In genomic region chr4:126104261-126105075, GRCm38 (mm10) we compare ENCODE assay signal across 8 mouse cellular contexts. TPM values are rescaled to one million over a fixed set of nuclear protein-coding genes. Genes with fewer than 3 reads are reported as not detected.
A peak's percentile ranks its signal among the peaks of the same experiment; 100 is the strongest.
DNase-seq lines count a peak whose midpoint lies in the region; ATAC-seq and TF ChIP-seq lines count a peak whose summit lies in the region.

No protein-coding gene starts in this region.

- H3K4me3 ChIP-seq in forebrain, embryonic 10.5 days, result peak overlapping the region; percentile 90
- peak overlapping the region; percentile 98 for H3K4me3 ChIP-seq in intestine, postnatal 0 days (ENCODE audit: low read depth, low read length)
- peak overlapping the region; percentile 98 for H3K4me3 ChIP-seq in liver, embryonic 13.5 days (replicated peaks)
- peak overlapping the region; percentile 91 for H3K4me3 ChIP-seq in neural tube, embryonic 14.5 days (ENCODE audit: low read depth, low read length)

- ATAC-seq in intestine, postnatal 0 days, result peak; percentile 34
- 0 out of 2 replicates have a peak, but pooled peaks have one; percentile 4 for ATAC-seq in liver, embryonic 13.5 days (ENCODE audit: low read depth)
- peak; percentile 28 for ATAC-seq in neural tube, embryonic 14.5 days (ENCODE audit: low read depth)

- peak overlapping the region; percentile 90 for H3K27ac ChIP-seq in forebrain, embryonic 10.5 days
- H3K27ac ChIP-seq in intestine, postnatal 0 days (ENCODE audit: low read depth, low read length), result peak overlapping the region; percentile 89
- peak overlapping the region; percentile 98 for H3K27ac ChIP-seq in liver, embryonic 13.5 days
- peak overlapping the region; percentile 71; the same call in 1 of the 2 replicates for H3K27ac ChIP-seq in neural tube, embryonic 14.5 days (ENCODE audit: low read depth, low read length)

- H3K4me1 ChIP-seq in forebrain, embryonic 10.5 days, result peaks cover 61% of the 10 kb centered on the region
- H3K4me1 ChIP-seq in intestine, postnatal 0 days (replicated peaks; ENCODE audit: control insufficient read depth, insufficient read depth, low read length), result peaks cover 14% of the 10 kb centered on the region
- peaks cover 93% of the 10 kb centered on the region for H3K4me1 ChIP-seq in liver, embryonic 13.5 days (replicated peaks)
- H3K4me1 ChIP-seq in neural tube, embryonic 14.5 days (ENCODE audit: control insufficient read depth, insufficient read depth, low read length), result peaks cover 36% of the 10 kb centered on the region

- H3K36me3 ChIP-seq in forebrain, embryonic 10.5 days (replicated peaks), result peaks cover 13% of the 10 kb centered on the region
- no peaks in the 10 kb centered on the region for H3K36me3 ChIP-seq in intestine, postnatal 0 days (ENCODE audit: control insufficient read depth, insufficient read depth)
- H3K36me3 ChIP-seq in liver, embryonic 13.5 days, result no peaks in the 10 kb centered on the region
- H3K36me3 ChIP-seq in neural tube, embryonic 14.5 days (ENCODE audit: control insufficient read depth, insufficient read depth, low read length), result no peaks in the 10 kb centered on the region

- DNase-seq in ovary, adult 18-20 months (ENCODE audit: low spot score), result peak; percentile 39
- no peak for DNase-seq in ovary, postnatal 10 days (ENCODE audit: low spot score)
- peak; percentile 41 to 42 for DNase-seq in adrenal gland, postnatal 36 days
- DNase-seq in forebrain, embryonic 10.5 days (ENCODE audit: extremely low spot score, low spot score), result no peak
- DNase-seq in liver, embryonic 13.5 days, result peak; percentile 23
- no peak for DNase-seq in frontal cortex, postnatal 25 days (ENCODE audit: low spot score in 2 of 2)

- H3K4me2 ChIP-seq in intestine, postnatal 0 days (replicated peaks; ENCODE audit: low read depth), result peak overlapping the region; percentile 71
- H3K4me2 ChIP-seq in liver, embryonic 13.5 days, result peak overlapping the region; percentile 99
- H3K4me2 ChIP-seq in neural tube, embryonic 14.5 days (ENCODE audit: low read depth, low read length), result peak overlapping the region; percentile 92

- no peaks in the 10 kb centered on the region for H3K27me3 ChIP-seq in forebrain, embryonic 10.5 days (ENCODE audit: poor library complexity, severe bottlenecking)
- H3K27me3 ChIP-seq in intestine, postnatal 0 days (replicated peaks; ENCODE audit: control insufficient read depth, insufficient read depth, low read length), result no peaks in the 10 kb centered on the region
- H3K27me3 ChIP-seq in liver, embryonic 13.5 days, result no peaks in the 10 kb centered on the region
- H3K27me3 ChIP-seq in neural tube, embryonic 14.5 days (ENCODE audit: control insufficient read depth, insufficient read depth, low read length), result no peaks in the 10 kb centered on the region

- no peaks in the 10 kb centered on the region for H3K9me3 ChIP-seq in forebrain, embryonic 10.5 days
- H3K9me3 ChIP-seq in intestine, postnatal 0 days (ENCODE audit: control insufficient read depth), result no peaks in the 10 kb centered on the region
- H3K9me3 ChIP-seq in liver, embryonic 13.5 days (replicated peaks), result no peaks in the 10 kb centered on the region
- H3K9me3 ChIP-seq in neural tube, embryonic 14.5 days (ENCODE audit: control insufficient read depth, low read length), result no peaks in the 10 kb centered on the region

- no peak for TF ChIP-seq CTCF in intestine, postnatal 0 days (IDR thresholded peaks at IDR 0.05; ENCODE audit: low read depth)

- peak overlapping the region; percentile 92 for H3K9ac ChIP-seq in intestine, postnatal 0 days (ENCODE audit: low read depth, low read length)
- peak overlapping the region; percentile 95 for H3K9ac ChIP-seq in liver, embryonic 13.5 days
- peak overlapping the region; percentile 88 for H3K9ac ChIP-seq in neural tube, embryonic 14.5 days (replicated peaks; ENCODE audit: low read depth, low read length)

- WGBS in forebrain, embryonic 10.5 days, result 3% methylated on average over 34 of the region's 34 CpGs
- WGBS in intestine, postnatal 0 days, result 2% methylated on average over 34 of the region's 34 CpGs
- WGBS in liver, embryonic 13.5 days (ENCODE audit: insufficient replicate concordance), result under 1% methylated on average over 34 of the region's 34 CpGs
- 3% methylated on average over 33 of the region's 34 CpGs for WGBS in neural tube, embryonic 14.5 days

RNA-seq across cellular contexts. Expression of gene Stk40, which starts 0.7 kb away (rescaled TPM):
- 10 to 100 TPM; 52.4 to 63.1 TPM for total RNA-seq in adrenal gland, postnatal 36 days (2021)
- polyA plus RNA-seq in forebrain, embryonic 10.5 days (2016; fragmentation: Nextera tagmentation; extraction: Ambion mirVana), result 43.7 and 45.5 TPM in 2 replicates
- 14.5 and 14.6 TPM in 2 replicates for polyA plus RNA-seq in intestine, postnatal 0 days (2015; fragmentation: Nextera tagmentation; extraction: Ambion mirVana)
- polyA plus RNA-seq in liver, embryonic 13.5 days (2015; fragmentation: Nextera tagmentation; extraction: Ambion mirVana), result 13.9 and 15.9 TPM in 2 replicates
- polyA plus RNA-seq in neural tube, embryonic 14.5 days (2014; fragmentation: Nextera tagmentation; extraction: Ambion mirVana), result 15.2 and 21.8 TPM in 2 replicates

RNA-seq across cellular contexts. Expression of gene Lsm10, which starts 8.0 kb away (rescaled TPM):
- total RNA-seq in adrenal gland, postnatal 36 days (2021), result 10 to 100 TPM; 21.8 to 40.1 TPM
- 53.7 and 55.1 TPM in 2 replicates for polyA plus RNA-seq in forebrain, embryonic 10.5 days (2016; fragmentation: Nextera tagmentation; extraction: Ambion mirVana)
- 49.0 and 50.4 TPM in 2 replicates for polyA plus RNA-seq in intestine, postnatal 0 days (2015; fragmentation: Nextera tagmentation; extraction: Ambion mirVana)
- 31.1 and 31.3 TPM in 2 replicates for polyA plus RNA-seq in liver, embryonic 13.5 days (2015; fragmentation: Nextera tagmentation; extraction: Ambion mirVana)
- polyA plus RNA-seq in neural tube, embryonic 14.5 days (2014; fragmentation: Nextera tagmentation; extraction: Ambion mirVana), result 46.4 and 48.3 TPM in 2 replicates

RNA-seq across cellular contexts. Expression of gene Eva1b, which starts 43.1 kb away (rescaled TPM):
- 10 to 100 TPM; 24.1 to 29.0 TPM for total RNA-seq in adrenal gland, postnatal 36 days (2021)
- polyA plus RNA-seq in forebrain, embryonic 10.5 days (2016; fragmentation: Nextera tagmentation; extraction: Ambion mirVana), result 19.1 and 20.7 TPM in 2 replicates
- 28.9 and 29.0 TPM in 2 replicates for polyA plus RNA-seq in intestine, postnatal 0 days (2015; fragmentation: Nextera tagmentation; extraction: Ambion mirVana)
- polyA plus RNA-seq in liver, embryonic 13.5 days (2015; fragmentation: Nextera tagmentation; extraction: Ambion mirVana), result 11.8 and 13.3 TPM in 2 replicates
- polyA plus RNA-seq in neural tube, embryonic 14.5 days (2014; fragmentation: Nextera tagmentation; extraction: Ambion mirVana), result 5.4 and 14.6 TPM in 2 replicates

RNA-seq across cellular contexts. Expression of gene Oscp1, which starts 46.1 kb away (rescaled TPM):
- 10 to 100 TPM in 1 of 2 experiments, 1 to 10 TPM in 1; 9.7 to 15.2 TPM for total RNA-seq in adrenal gland, postnatal 36 days (2021)
- polyA plus RNA-seq in forebrain, embryonic 10.5 days (2016; fragmentation: Nextera tagmentation; extraction: Ambion mirVana), result 31.1 and 34.4 TPM in 2 replicates
- 2.7 and 3.5 TPM in 2 replicates for polyA plus RNA-seq in intestine, postnatal 0 days (2015; fragmentation: Nextera tagmentation; extraction: Ambion mirVana)
- polyA plus RNA-seq in liver, embryonic 13.5 days (2015; fragmentation: Nextera tagmentation; extraction: Ambion mirVana), result 1.4 and 1.5 TPM in 2 replicates
- polyA plus RNA-seq in neural tube, embryonic 14.5 days (2014; fragmentation: Nextera tagmentation; extraction: Ambion mirVana), result 30.2 and 40.2 TPM in 2 replicates

RNA-seq across cellular contexts. Expression of gene Mrps15, which starts 57.7 kb away (rescaled TPM):
- total RNA-seq in adrenal gland, postnatal 36 days (2021), result 10 to 100 TPM; 76.6 to 90.3 TPM
- polyA plus RNA-seq in forebrain, embryonic 10.5 days (2016; fragmentation: Nextera tagmentation; extraction: Ambion mirVana), result 136 and 151 TPM in 2 replicates
- polyA plus RNA-seq in intestine, postnatal 0 days (2015; fragmentation: Nextera tagmentation; extraction: Ambion mirVana), result 91.5 and 95.0 TPM in 2 replicates
- polyA plus RNA-seq in liver, embryonic 13.5 days (2015; fragmentation: Nextera tagmentation; extraction: Ambion mirVana), result 112 and 127 TPM in 2 replicates
- polyA plus RNA-seq in neural tube, embryonic 14.5 days (2014; fragmentation: Nextera tagmentation; extraction: Ambion mirVana), result 127 and 137 TPM in 2 replicates

Comparison
In these comparisons a context has a peak if more than half of its experiments do, and no peak if none do; other contexts are left out.
1. DNase-seq: peak in ovary, adult 18-20 months (single experiment), adrenal gland, postnatal 36 days (2 of 2) and liver, embryonic 13.5 days (single experiment); none in ovary, postnatal 10 days (single experiment), forebrain, embryonic 10.5 days (single experiment) and frontal cortex, postnatal 25 days (0 of 2).
2. Peak in every context shown above with its lines, with median percentiles within 50 percentile points of each other: H3K27ac ChIP-seq, H3K4me3 ChIP-seq, ATAC-seq, H3K4me2 ChIP-seq and H3K9ac ChIP-seq.